Mouse (Mus musculus) heart, embryonic 13.5 days (tissue): ENCODE results near the gene AI661453. TPM values are rescaled to one million over a fixed set of nuclear protein-coding genes. Genes with fewer than 3 reads are reported as not detected.

ENCODE experiments used
- ATAC-seq: fragments of 200-750 bp; cut with Nextera tagmentation; 2 replicates; pipeline ENCODE4 v1.8.0; 2017; ENCODE audit warnings: moderate TSS enrichment; ENCODE audit not compliant: insufficient number of reproducible peaks, low FRiP score, low TSS enrichment; ENCODE audit errors: extremely low read depth
- H3K27ac ChIP-seq: fragments of 300-500 bp; sonication (generic); replicated peaks from 2 replicates; pipeline ENCODE4 v1.5.1; 2015; ENCODE audit warnings: moderate library complexity, mild to moderate bottlenecking, inconsistent platforms
- H3K27me3 ChIP-seq: fragments of 300-500 bp; sonication (generic); replicated peaks from 2 replicates; pipeline ENCODE4 v1.6.1; 2015; ENCODE audit warnings: mild to moderate bottlenecking, inconsistent platforms
- H3K36me3 ChIP-seq: fragments of 300-500 bp; sonication (generic); 2 replicates; pipeline ENCODE4 v1.6.1; 2015; ENCODE audit warnings: mild to moderate bottlenecking, inconsistent platforms
- H3K4me1 ChIP-seq: fragments of 300-500 bp; sonication (generic); 2 replicates; pipeline ENCODE4 v1.6.1; 2015; ENCODE audit warnings: inconsistent platforms
- H3K4me2 ChIP-seq: fragments of 300-500 bp; sonication (generic); 2 replicates; pipeline ENCODE4 v1.6.1; 2015; ENCODE audit warnings: inconsistent platforms, mild to moderate bottlenecking, moderate library complexity
- H3K4me3 ChIP-seq: fragments of 300-500 bp; sonication (generic); 2 replicates; pipeline ENCODE4 v1.5.1; 2015; ENCODE audit warnings: moderate library complexity, mild to moderate bottlenecking, inconsistent platforms
- H3K9ac ChIP-seq: fragments of 300-500 bp; sonication (generic); 2 replicates; pipeline ENCODE4 v1.6.1; 2015; ENCODE audit warnings: inconsistent platforms, mild to moderate bottlenecking, moderate library complexity
- H3K9me3 ChIP-seq: fragments of 300-500 bp; sonication (generic); 2 replicates; pipeline ENCODE4 v1.6.1; 2016; ENCODE audit warnings: inconsistent platforms
- WGBS: fragments of 180-500 bp; shearing (Covaris S2); methylation state at CpG from one replicate; pipeline ENCODE4 v1.1.7; 2015; ENCODE audit warnings: mixed read lengths; 5-methylcytosine and 5-hydroxymethylcytosine counted together
- polyA plus RNA-seq: library from polyadenylated mRNA; unstranded; fragments of >200 nt; fragmentation: Nextera tagmentation; extraction: Ambion mirVana; gene quantifications from 2 replicates; pipeline ENCODE4 v1.2.1, GENCODE M21; 2015

AI661453 gene
- polyA plus RNA-seq, 1 experiment from 2014 or later, result 0.82 TPM

- Histone ChIP-seq H3K27me3 (peaks cover 14% of the 10 kb centered on the region), H3K4me2 (no peak overlapping the region), H3K4me1 (peaks cover 83% of the 10 kb centered on the region), H3K4me3 (no peak overlapping the region), H3K9me3 (no peaks in the 10 kb centered on the region), H3K27ac (no peak overlapping the region), H3K36me3 (no peaks in the 10 kb centered on the region), H3K9ac (no peak overlapping the region; the same call in 1 of the 2 replicates)
- ATAC-seq, result no peak
- WGBS, result 64% methylated on average over 3 of the region's 3 CpGs
Observed at GRCm38 (mm10) chr17:47442271-47442670, 5.9 kb downstream of the AI661453 start.

GRCm38 (mm10) chr17:47444113-47444512, 7.7 kb downstream of the AI661453 start:
- Histone ChIP-seq H3K4me2 (no peak overlapping the region), H3K9ac (peak overlapping the region; percentile 17; the same call in 1 of the 2 replicates), H3K4me1 (peaks cover 84% of the 10 kb centered on the region), H3K9me3 (no peaks in the 10 kb centered on the region), H3K27me3 (no peaks in the 10 kb centered on the region), H3K36me3 (no peaks in the 10 kb centered on the region), H3K4me3 (no peak overlapping the region), H3K27ac (peak overlapping the region; percentile 41)
- 43% methylated on average over 6 of the region's 6 CpGs for whole genome bisulfite sequencing
- ATAC-seq, result no peak

DNA sequence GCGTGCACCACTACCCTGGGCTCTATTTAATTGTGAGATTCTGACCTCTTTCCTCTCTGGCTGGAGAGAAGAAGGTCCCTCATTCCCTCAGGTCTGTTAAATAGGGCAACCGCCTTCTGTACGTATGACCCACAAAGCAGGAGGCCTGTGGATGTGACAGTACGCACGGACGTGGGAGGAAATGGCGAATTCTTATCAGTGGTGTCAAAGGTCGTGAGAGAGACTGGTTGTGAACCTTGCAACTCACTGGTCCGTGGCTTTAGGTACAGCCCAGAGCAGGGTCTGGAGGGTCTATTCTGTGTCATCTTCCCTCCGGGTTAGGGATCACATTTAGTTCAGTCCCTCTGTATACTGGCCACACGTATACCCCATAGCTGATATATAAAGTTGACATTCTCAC, 9.1 kb downstream of the AI661453 start:
- Histone ChIP-seq H3K27ac (peak overlapping the region; percentile 77), H3K4me1 (peaks cover 84% of the 10 kb centered on the region), H3K27me3 (no peaks in the 10 kb centered on the region), H3K4me2 (no peak overlapping the region), H3K36me3 (no peaks in the 10 kb centered on the region), H3K9ac (peak overlapping the region; percentile 21; the same call in 1 of the 2 replicates), H3K9me3 (no peaks in the 10 kb centered on the region), H3K4me3 (no peak overlapping the region)
- WGBS, result 52% methylated on average over 11 of the region's 11 CpGs
- no peak for ATAC-seq

- 20% methylated on average over 9 of the region's 9 CpGs for WGBS
- Histone ChIP-seq H3K27ac (peak overlapping the region; percentile 77), H3K4me1 (peaks cover 85% of the 10 kb centered on the region), H3K36me3 (no peaks in the 10 kb centered on the region), H3K27me3 (no peaks in the 10 kb centered on the region), H3K9ac (peak overlapping the region; percentile 21; the same call in 1 of the 2 replicates), H3K9me3 (no peaks in the 10 kb centered on the region), H3K4me3 (no peak overlapping the region), H3K4me2 (0 out of 2 replicates have a peak overlapping the region, but pooled peaks have one; percentile 11)
- ATAC-seq, result no peak
Observed at GRCm38 (mm10) chr17:47446025-47446424, 9.6 kb downstream of the AI661453 start.

- Histone ChIP-seq H3K4me1 (peaks cover 85% of the 10 kb centered on the region), H3K4me2 (0 out of 2 replicates have a peak overlapping the region, but pooled peaks have one; percentile 11), H3K27ac (peak overlapping the region; percentile 77), H3K9me3 (no peaks in the 10 kb centered on the region), H3K27me3 (no peaks in the 10 kb centered on the region), H3K36me3 (no peaks in the 10 kb centered on the region), H3K9ac (peak overlapping the region; percentile 12; the same call in 1 of the 2 replicates), H3K4me3 (no peak overlapping the region)
- 73% methylated on average over 11 of the region's 11 CpGs for WGBS
- no peak for ATAC-seq
Observed at GRCm38 (mm10) chr17:47446561-47446960, 10.1 kb downstream of the AI661453 start.

- Histone ChIP-seq H3K9ac (peak overlapping the region; percentile 62), H3K9me3 (no peaks in the 10 kb centered on the region), H3K4me3 (no peak overlapping the region), H3K4me1 (peaks cover 91% of the 10 kb centered on the region), H3K36me3 (no peaks in the 10 kb centered on the region), H3K27me3 (no peaks in the 10 kb centered on the region), H3K27ac (peak overlapping the region; percentile 89), H3K4me2 (no peak overlapping the region)
- 31% methylated on average over 8 of the region's 8 CpGs for WGBS
- ATAC-seq, result no peak
Observed at GRCm38 (mm10) chr17:47448523-47449372, 12.3 kb downstream of the AI661453 start.

DNA sequence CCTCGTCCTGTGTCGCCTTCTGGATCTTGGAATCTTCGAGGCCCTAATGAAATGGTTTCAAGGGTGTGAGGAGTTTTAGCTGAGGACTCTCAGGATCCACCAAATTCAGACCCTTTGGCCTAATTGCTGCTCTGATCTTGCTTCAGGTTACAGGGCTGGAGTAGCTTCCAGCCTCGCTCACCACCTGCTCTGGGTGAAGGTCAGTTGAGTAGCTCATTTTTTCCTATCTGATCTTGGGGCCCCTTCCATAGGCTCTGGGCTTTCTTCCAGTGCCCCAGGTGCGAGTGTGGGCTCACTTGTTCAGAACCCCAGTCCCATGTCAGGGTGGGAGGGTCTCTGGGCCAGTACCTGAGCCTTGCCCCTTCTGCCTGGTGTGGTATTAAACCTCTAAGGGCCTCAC, 13.0 kb downstream of the AI661453 start:
- no peaks in the 10 kb centered on the region for H3K36me3 ChIP-seq
- peak overlapping the region; percentile 89 for H3K27ac ChIP-seq
- H3K9me3 ChIP-seq, result no peaks in the 10 kb centered on the region
- peak overlapping the region; percentile 62 for H3K9ac ChIP-seq
- peaks cover 90% of the 10 kb centered on the region for H3K4me1 ChIP-seq
- H3K4me3 ChIP-seq, result no peak overlapping the region
- no peaks in the 10 kb centered on the region for H3K27me3 ChIP-seq
- H3K4me2 ChIP-seq, result no peak overlapping the region
- WGBS, result 55% methylated on average over 5 of the region's 5 CpGs
- no peak for ATAC-seq

- H3K9ac ChIP-seq, result peak overlapping the region; percentile 62; the same call in 1 of the 2 replicates
- H3K4me3 ChIP-seq, result no peak overlapping the region
- 24% methylated on average over 7 of the region's 7 CpGs for WGBS
- H3K9me3 ChIP-seq, result no peaks in the 10 kb centered on the region
- H3K4me1 ChIP-seq, result peaks cover 93% of the 10 kb centered on the region
- no peaks in the 10 kb centered on the region for H3K27me3 ChIP-seq
- H3K4me2 ChIP-seq, result no peak overlapping the region
- H3K36me3 ChIP-seq, result no peaks in the 10 kb centered on the region
- peak; percentile 61; the same call in 1 of the 2 replicates for ATAC-seq
- H3K27ac ChIP-seq, result peak overlapping the region; percentile 89
Observed at GRCm38 (mm10) chr17:47450239-47450638, 13.8 kb downstream of the AI661453 start.

- H3K9ac ChIP-seq, result peak overlapping the region; percentile 37
Observed at GRCm38 (mm10) chr17:47450880-47451565, 14.6 kb downstream of the AI661453 start.

DNA sequence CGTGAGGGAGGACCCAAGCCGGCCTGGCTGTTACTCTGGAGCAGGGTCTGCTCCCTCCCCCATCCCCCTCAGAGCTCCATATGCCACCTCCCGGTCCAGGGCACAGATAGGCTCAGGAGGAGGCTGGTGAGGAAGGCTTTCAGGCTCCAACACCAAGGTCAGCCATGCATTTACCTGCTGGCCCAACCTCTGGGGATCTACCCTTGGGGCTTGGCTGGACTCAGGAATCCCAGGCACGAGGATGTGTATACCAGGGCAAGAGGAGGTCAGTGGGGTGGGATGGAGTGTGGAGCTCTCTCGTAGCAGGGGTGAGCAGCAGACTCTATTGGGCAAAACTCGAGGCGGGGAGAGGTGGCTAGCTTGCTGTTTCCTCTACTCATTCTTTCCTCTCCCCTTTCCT, 16.5 kb downstream of the AI661453 start:
- 35% methylated on average over 7 of the region's 7 CpGs for WGBS
- Histone ChIP-seq H3K4me3 (no peak overlapping the region), H3K9ac (peak overlapping the region; percentile 51; the same call in 1 of the 2 replicates), H3K4me1 (peaks cover 83% of the 10 kb centered on the region), H3K36me3 (no peaks in the 10 kb centered on the region), H3K9me3 (no peaks in the 10 kb centered on the region), H3K4me2 (no peak overlapping the region), H3K27ac (peak overlapping the region; percentile 53), H3K27me3 (no peaks in the 10 kb centered on the region)
- no peak for ATAC-seq

More at GRCm38 (mm10) chr17:47450880-47451565, 14.6 kb downstream of the AI661453 start:
- H3K27me3 ChIP-seq, result no peaks in the 10 kb centered on the region
- 58% methylated on average over 12 of the region's 12 CpGs for WGBS
- no peaks in the 10 kb centered on the region for H3K9me3 ChIP-seq
- H3K36me3 ChIP-seq, result no peaks in the 10 kb centered on the region
- H3K4me2 ChIP-seq, result no peak overlapping the region
- peaks cover 90% of the 10 kb centered on the region for H3K4me1 ChIP-seq
- no peak for ATAC-seq
- no peak overlapping the region for H3K4me3 ChIP-seq
- H3K27ac ChIP-seq, result peak overlapping the region; percentile 89

DNA sequence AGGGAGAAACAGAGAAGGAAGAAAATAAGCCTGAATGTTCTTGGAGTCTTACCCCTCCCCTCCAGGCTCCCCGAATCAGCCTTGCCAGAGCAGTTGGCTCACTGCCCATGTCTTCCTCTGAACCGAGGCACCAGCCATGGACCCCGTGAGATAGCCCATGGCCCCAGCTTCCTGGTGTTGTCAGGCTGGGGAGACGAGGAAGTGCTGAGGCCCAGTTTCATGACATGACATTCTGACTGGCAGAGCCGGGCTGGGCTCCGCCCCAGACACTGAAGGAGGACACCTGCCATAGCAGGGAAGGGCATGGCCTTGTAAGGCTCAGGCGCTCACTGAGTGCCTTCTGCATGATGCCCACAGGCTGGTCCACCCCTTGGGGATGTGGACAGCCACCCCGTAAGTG, 18.3 kb downstream of the AI661453 start:
- H3K36me3 ChIP-seq, result no peaks in the 10 kb centered on the region
- peaks cover 73% of the 10 kb centered on the region for H3K4me1 ChIP-seq
- no peak overlapping the region; the same call in 1 of the 2 replicates for H3K9ac ChIP-seq
- H3K4me2 ChIP-seq, result no peak overlapping the region
- H3K27me3 ChIP-seq, result no peaks in the 10 kb centered on the region
- H3K9me3 ChIP-seq, result no peaks in the 10 kb centered on the region
- 0 out of 2 replicates have a peak overlapping the region, but pooled peaks have one; percentile 22 for H3K27ac ChIP-seq
- H3K4me3 ChIP-seq, result no peak overlapping the region
- WGBS, result 37% methylated on average over 8 of the region's 8 CpGs
- ATAC-seq, result no peak
